Mouse (Mus musculus) hindbrain, embryonic 16.5 days (tissue): ENCODE results near the gene Dnajc25. TPM values are rescaled to one million over a fixed set of nuclear protein-coding genes. Genes with fewer than 3 reads are reported as not detected.
A peak's percentile ranks its signal among the peaks of the same experiment; 100 is the strongest.

ENCODE experiments used
- ATAC-seq: fragments of 200-750 bp; cut with Nextera tagmentation; 2 replicates; pipeline ENCODE4 v1.8.0; 2017; ENCODE audit warnings: moderate TSS enrichment, moderate library complexity
- H3K27ac ChIP-seq: fragments of 300-500 bp; sonication (generic); 2 replicates; pipeline ENCODE4 v1.5.1; 2014; ENCODE audit warnings: low read depth, mild to moderate bottlenecking, control low read depth, low read length, moderate library complexity
- H3K27me3 ChIP-seq: fragments of 300-500 bp; sonication (generic); replicated peaks from 2 replicates; pipeline ENCODE4 v1.6.1; 2014; ENCODE audit warnings: low read length; ENCODE audit not compliant: control insufficient read depth, insufficient read depth
- H3K36me3 ChIP-seq: fragments of 300-500 bp; sonication (generic); 2 replicates; pipeline ENCODE4 v1.6.1; 2014; ENCODE audit warnings: mild to moderate bottlenecking, low read length, moderate library complexity, mixed read lengths; ENCODE audit not compliant: control insufficient read depth, insufficient read depth
- H3K4me1 ChIP-seq: fragments of 300-500 bp; sonication (generic); 2 replicates; pipeline ENCODE4 v1.6.1; 2014; ENCODE audit warnings: low read depth, low read length; ENCODE audit not compliant: control insufficient read depth, insufficient read depth
- H3K4me2 ChIP-seq: fragments of 300-500 bp; sonication (generic); 2 replicates; pipeline ENCODE4 v1.6.1; 2014; ENCODE audit warnings: mild to moderate bottlenecking, low read length, control low read depth, moderate library complexity
- H3K4me3 ChIP-seq: fragments of 300-500 bp; sonication (generic); 2 replicates; pipeline ENCODE4 v1.5.1; 2014; ENCODE audit warnings: mild to moderate bottlenecking, low read length, control low read depth, moderate library complexity
- H3K9ac ChIP-seq: fragments of 300-500 bp; sonication (generic); 2 replicates; pipeline ENCODE4 v1.6.1; 2014; ENCODE audit warnings: low read depth, mild to moderate bottlenecking, control low read depth, low read length, moderate library complexity
- H3K9me3 ChIP-seq: fragments of 300-500 bp; sonication (generic); 2 replicates; pipeline ENCODE4 v1.6.1; 2014; ENCODE audit warnings: mild to moderate bottlenecking, low read length, moderate library complexity; ENCODE audit not compliant: control insufficient read depth
- WGBS: fragments of 180-500 bp; shearing (Covaris S2); extraction: QIAGEN DNeasy Blood & Tissue Kit; methylation state at CpG from one replicate; pipeline ENCODE4 v1.1.7; 2014; 5-methylcytosine and 5-hydroxymethylcytosine counted together
- polyA plus RNA-seq: library from polyadenylated mRNA; unstranded; fragments of >200 nt; fragmentation: Nextera tagmentation; extraction: Ambion mirVana; gene quantifications from 2 replicates; pipeline ENCODE4 v1.2.1, GENCODE M21; 2015

Dnajc25 gene
- polyA plus RNA-seq, 1 experiment from 2014 or later, result 5.7 TPM

DNA sequence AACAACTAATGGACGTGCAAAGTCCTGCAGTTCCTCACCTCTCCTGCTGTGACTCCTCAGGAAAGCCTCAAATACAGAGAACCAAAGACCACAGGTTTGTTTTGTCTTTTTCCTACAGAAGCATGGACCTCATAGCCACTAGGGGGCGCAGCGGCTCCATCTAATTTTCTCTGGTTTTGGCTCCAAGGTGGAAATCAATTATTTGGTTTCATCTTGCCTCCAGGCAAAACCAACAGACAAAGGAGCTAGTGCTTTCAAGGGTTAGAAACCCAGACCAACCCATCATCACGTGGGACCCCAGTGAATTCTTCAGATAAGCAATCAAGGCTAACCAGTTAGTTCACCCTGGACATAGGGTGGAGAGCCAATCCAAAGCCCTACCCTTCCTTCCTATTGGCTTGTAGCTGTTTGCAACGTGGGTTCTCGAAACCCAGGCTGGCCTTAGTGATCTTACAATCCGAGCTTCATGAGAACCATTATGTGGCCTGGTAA lies 9.7 kb upstream of the Dnajc25 start:
- peak; percentile 19; the same call in 1 of the 2 replicates for ATAC-seq
- peaks cover 4% of the 10 kb centered on the region for H3K4me1 ChIP-seq
- no peaks in the 10 kb centered on the region for H3K9me3 ChIP-seq
- H3K4me2 ChIP-seq, result no peak overlapping the region
- H3K27ac ChIP-seq, result no peak overlapping the region
- 23% methylated on average over 7 of the region's 7 CpGs for WGBS
- no peaks in the 10 kb centered on the region for H3K36me3 ChIP-seq
- no peak overlapping the region for H3K4me3 ChIP-seq
- no peak overlapping the region for H3K9ac ChIP-seq
- no peaks in the 10 kb centered on the region for H3K27me3 ChIP-seq

DNA sequence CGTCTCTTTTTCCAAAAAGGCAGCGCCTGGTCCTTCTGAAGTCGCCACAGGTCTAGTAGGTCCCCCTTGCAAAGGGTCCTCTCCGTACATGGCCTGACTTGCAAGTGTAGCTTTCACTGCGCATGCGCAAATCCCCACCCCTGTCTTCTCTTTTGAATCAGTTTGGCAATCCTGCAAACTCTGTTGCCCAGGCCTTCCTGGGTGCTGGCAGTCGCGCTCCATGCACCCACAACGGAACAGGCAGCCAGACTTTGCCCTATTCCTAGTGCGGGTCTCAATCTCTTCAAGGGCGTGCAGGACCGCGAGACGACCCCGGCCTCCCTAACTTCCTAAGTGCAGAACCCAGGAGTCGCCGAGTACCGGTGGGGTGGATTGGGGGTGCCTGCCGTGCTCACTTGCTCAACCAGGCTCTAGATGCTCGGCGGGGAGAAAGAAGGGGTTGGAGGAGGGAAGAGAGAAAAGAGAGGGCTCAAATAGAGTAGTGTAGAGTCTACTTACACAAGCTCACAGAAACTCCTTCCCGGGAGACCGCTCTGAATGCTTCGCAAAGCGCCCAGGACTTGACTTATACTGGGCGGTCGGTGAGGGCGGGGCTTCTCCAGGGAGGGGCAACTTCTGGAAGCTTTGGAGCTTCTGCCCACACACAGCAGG lies 8.2 kb upstream of the Dnajc25 start, which contains the start of gene Ptgr1:
Gene Ptgr1 (minus strand): TSS at position 580 of the 651 bp plus-strand sequence.
- Histone ChIP-seq H3K4me1 (peaks cover 4% of the 10 kb centered on the region), H3K4me3 (peak within 1 kb of the TSS; percentile 55), H3K9me3 (no peaks in the 10 kb centered on the region), H3K36me3 (no peaks in the 10 kb centered on the region), H3K27ac (peak within 1 kb of the TSS; percentile 31), H3K4me2 (peak within 1 kb of the TSS; percentile 95), H3K27me3 (no peaks in the 10 kb centered on the region), H3K9ac (peak within 1 kb of the TSS; percentile 64)
- ATAC-seq, result peak; percentile 88
- WGBS, result 1% methylated on average over 28 of the region's 28 CpGs

DNA sequence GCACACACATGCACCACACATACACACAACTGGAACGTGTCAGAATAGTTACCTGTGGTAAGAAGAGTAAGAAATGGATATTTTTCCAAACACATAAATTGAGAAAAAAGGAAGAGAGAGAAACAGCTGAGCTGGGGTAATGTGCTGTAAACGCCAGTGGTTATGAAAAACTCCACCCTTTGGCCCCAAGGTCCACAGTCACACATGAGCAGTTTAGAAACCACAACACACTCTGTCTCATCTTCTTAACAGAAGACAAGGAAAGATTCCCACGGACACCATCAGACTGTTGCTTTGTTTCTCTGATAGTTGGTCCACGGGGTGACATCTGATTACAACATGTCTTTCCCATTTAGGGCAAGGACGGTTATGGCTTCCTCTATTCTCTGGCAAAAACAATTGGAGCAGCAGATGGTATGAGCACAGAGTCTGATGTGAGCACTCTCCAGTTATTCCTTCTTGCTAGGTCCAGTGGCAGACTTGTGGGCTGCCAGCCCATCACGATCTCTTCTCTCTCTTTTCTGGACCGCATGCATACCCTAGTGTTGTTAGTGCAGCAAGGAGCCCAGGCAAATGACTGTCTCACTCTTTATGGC lies 5.5 kb upstream of the Dnajc25 start:
- ATAC-seq, result no peak
- H3K27me3 ChIP-seq, result no peaks in the 10 kb centered on the region

DNA sequence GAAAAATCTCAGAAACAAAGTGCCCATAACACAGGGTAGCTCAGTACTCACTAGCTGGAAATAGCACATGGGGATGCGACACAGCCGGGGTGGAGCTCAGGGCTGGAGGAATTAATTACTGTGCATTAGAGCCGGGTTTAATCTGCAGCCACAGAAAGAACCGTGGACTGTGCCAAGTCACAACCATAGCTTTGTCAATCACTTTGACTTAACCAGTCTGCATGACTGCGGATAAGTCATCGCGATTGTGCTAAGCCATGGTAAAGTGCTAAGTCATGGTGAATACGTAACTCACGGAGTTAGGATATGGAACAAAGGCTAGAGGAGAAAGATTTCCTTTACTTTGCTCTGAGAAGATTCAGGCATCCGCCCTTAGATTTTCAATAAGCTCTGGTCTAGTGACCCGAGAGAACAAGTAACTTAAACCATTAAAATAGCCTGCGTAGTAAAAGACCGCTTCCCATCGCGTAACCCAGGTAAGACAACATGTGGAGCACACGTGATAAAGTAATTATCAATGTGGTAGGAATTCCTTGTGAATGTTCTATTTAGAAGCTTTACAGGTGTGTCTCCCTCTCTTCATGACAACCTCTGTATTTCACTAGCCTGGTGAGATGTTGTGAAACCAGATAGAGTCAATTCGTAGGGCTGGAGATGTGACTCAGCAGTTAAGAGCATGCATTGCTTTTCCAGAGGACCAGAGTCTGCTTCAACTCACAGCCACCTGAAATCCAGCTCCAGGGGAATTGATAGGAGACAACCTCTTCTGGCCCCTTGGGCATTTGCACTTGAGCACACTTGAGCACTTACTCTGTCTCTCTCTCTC lies 4.0 kb upstream of the Dnajc25 start:
- H3K27me3 ChIP-seq, result no peaks in the 10 kb centered on the region
- H3K9me3 ChIP-seq, result no peaks in the 10 kb centered on the region
- no peak overlapping the region for H3K27ac ChIP-seq
- no peak for ATAC-seq
- H3K4me3 ChIP-seq, result no peak overlapping the region
- H3K4me2 ChIP-seq, result no peak overlapping the region
- WGBS, result 82% methylated on average over 17 of the region's 17 CpGs
- no peak overlapping the region for H3K9ac ChIP-seq
- H3K4me1 ChIP-seq, result peaks cover 4% of the 10 kb centered on the region
- no peaks in the 10 kb centered on the region for H3K36me3 ChIP-seq

More for the DNA sequence above, 5.5 kb upstream of the Dnajc25 start:
- Histone ChIP-seq H3K9me3 (no peaks in the 10 kb centered on the region), H3K36me3 (no peaks in the 10 kb centered on the region), H3K9ac (no peak overlapping the region), H3K4me1 (peaks cover 4% of the 10 kb centered on the region), H3K4me3 (no peak overlapping the region), H3K4me2 (no peak overlapping the region), H3K27ac (no peak overlapping the region)
- 79% methylated on average over 7 of the region's 7 CpGs for WGBS

DNA sequence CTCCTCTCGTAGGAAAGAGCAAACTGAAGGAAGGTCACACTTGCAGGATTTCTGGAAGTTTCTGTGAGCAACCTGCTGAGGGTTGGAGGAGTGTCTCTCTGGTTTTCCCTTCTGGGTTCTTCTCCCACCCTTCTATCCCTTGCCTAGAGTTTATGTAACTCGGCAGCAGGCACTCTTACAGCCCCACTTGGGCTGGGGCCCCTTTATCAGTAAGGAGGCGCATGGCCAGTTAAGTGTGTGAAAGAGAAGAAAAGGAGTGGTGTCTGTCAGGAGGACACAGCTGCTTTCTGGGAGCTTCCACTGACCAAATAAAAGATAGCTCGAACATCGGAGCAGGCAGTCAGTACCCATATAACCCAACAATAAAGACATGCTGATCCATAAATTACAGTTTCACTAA lies 2.7 kb upstream of the Dnajc25 start:
- Histone ChIP-seq H3K9ac (no peak overlapping the region), H3K4me2 (no peak overlapping the region), H3K36me3 (no peaks in the 10 kb centered on the region), H3K27me3 (no peaks in the 10 kb centered on the region), H3K9me3 (no peaks in the 10 kb centered on the region), H3K4me1 (no peaks in the 10 kb centered on the region; the same call in 1 of the 2 replicates), H3K4me3 (no peak overlapping the region), H3K27ac (no peak overlapping the region)
- ATAC-seq, result no peak
- 78% methylated on average over 5 of the region's 5 CpGs for WGBS

DNA sequence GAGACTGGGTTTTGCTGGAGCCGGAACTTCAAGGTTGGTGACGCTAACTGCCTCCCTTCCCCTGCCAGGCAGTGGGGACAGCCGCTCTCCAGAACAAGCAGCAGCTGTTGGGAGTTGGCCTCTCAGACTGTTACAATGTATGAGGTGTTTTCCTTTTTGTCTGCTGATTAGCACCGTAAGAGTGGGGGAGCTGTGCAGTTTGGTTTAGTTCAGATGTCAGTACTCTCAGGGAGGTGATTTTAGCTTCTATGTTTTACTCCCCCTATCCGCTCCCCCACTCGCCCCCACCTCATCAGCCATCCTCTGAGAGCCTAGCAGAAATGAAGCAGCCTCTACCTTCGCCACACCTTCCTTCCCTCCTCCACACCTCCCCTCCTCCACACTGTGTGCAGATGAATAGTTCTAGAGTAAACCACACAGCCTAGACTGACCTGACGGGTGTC lies 410 bp downstream of the Dnajc25 start:
- 80% methylated on average over 8 of the region's 8 CpGs for WGBS
- no peaks in the 10 kb centered on the region for H3K9me3 ChIP-seq
- no peak overlapping the region for H3K4me3 ChIP-seq
- H3K36me3 ChIP-seq, result no peaks in the 10 kb centered on the region
- no peaks in the 10 kb centered on the region for H3K27me3 ChIP-seq
- H3K27ac ChIP-seq, result no peak overlapping the region
- H3K9ac ChIP-seq, result no peak overlapping the region
- H3K4me1 ChIP-seq, result no peaks in the 10 kb centered on the region
- ATAC-seq, result no peak
- no peak overlapping the region for H3K4me2 ChIP-seq

DNA sequence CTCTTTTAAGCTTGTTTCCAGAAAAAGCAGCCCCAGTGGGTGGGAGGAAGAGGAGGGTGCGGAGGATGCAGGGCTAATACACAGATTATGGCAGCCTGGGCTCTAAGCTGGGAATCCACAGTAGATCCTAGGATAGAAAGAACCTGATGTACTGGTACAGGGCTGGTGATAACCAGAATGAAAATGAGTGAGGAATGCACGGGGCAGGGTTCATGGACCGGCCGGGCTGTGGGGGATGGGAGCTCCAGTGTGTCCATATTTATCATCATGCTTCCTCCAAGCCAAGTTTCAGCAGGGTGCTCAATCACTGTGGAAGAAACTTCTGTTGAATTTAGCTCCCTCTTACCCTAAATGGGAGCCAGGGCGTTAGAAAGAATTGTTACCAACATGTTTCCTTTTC lies 2.2 kb downstream of the Dnajc25 start:
- H3K9ac ChIP-seq, result no peak overlapping the region
- no peak overlapping the region for H3K4me2 ChIP-seq
- no peaks in the 10 kb centered on the region for H3K4me1 ChIP-seq
- H3K27ac ChIP-seq, result no peak overlapping the region
- no peaks in the 10 kb centered on the region for H3K36me3 ChIP-seq
- WGBS, result 59% methylated on average over 5 of the region's 5 CpGs
- no peaks in the 10 kb centered on the region for H3K27me3 ChIP-seq
- no peak for ATAC-seq
- H3K4me3 ChIP-seq, result no peak overlapping the region
- H3K9me3 ChIP-seq, result no peaks in the 10 kb centered on the region

DNA sequence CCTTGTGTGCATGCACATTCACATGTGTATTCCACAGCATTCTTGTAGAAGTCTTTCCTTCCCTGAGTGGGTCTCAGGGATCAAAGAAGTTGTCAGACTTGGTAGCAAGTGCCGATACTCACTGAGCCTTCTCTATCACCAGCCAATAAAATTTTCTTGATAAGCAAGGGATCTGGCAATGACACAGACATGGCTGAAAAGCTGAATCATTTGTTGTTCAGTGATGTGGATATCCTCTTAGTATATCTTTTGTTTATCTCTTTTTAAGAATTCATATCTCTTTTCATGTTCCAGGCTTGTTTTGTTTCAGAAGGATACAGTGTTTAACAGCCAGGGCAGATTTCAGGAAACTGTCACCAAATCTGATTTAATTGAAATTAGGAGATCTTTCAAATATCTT lies 3.8 kb downstream of the Dnajc25 start:
- WGBS, result 83% methylated on average over 1 of the region's 1 CpGs
- Histone ChIP-seq H3K4me1 (peaks cover 3% of the 10 kb centered on the region; the same call in 1 of the 2 replicates), H3K9me3 (no peaks in the 10 kb centered on the region), H3K9ac (no peak overlapping the region), H3K27me3 (no peaks in the 10 kb centered on the region), H3K27ac (no peak overlapping the region), H3K36me3 (no peaks in the 10 kb centered on the region), H3K4me2 (no peak overlapping the region), H3K4me3 (no peak overlapping the region)
- ATAC-seq, result no peak

DNA sequence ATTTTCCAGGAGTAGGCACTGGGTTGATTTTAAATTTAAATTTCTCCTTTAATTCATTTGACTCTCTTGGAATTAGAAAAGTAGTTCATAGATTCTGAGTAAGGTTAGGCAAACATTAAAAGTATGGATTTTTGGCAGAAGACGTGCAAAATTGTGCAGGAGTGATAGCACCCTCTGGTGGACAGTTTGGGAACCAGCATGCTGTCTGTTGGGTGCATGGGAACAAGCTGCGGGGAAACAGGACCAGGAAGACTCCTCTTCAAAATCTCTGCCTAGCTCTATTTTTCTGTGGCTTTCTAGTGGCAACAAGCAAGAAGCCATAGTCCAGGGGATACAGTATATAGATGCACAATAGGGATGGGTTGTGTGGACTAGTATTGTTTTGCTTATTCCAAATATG lies 4.8 kb downstream of the Dnajc25 start:
- peaks cover 12% of the 10 kb centered on the region for H3K4me1 ChIP-seq
- no peaks in the 10 kb centered on the region for H3K27me3 ChIP-seq
- no peak overlapping the region for H3K4me2 ChIP-seq
- H3K4me3 ChIP-seq, result no peak overlapping the region
- ATAC-seq, result no peak
- H3K9ac ChIP-seq, result no peak overlapping the region
- no peak overlapping the region for H3K27ac ChIP-seq
- 5% methylated on average over 2 of the region's 2 CpGs for WGBS
- no peaks in the 10 kb centered on the region for H3K9me3 ChIP-seq
- H3K36me3 ChIP-seq, result no peaks in the 10 kb centered on the region
